Mouse (Mus musculus) granulocyte monocyte progenitor cell, adult 5-6 weeks (primary cell): ENCODE results near the gene Fshb. TPM values are rescaled to one million over a fixed set of nuclear protein-coding genes. Genes with fewer than 3 reads are reported as not detected.

Experiments
- ATAC-seq: replicated peaks from 2 replicates; pipeline ENCODE4 v1.8.0; 2016; ENCODE audit warnings: mild to moderate bottlenecking, moderate TSS enrichment, inconsistent platforms; ENCODE audit not compliant: poor library complexity, severe bottlenecking
- total RNA-seq, 2 experiments: library from RNA; stranded (forward) in 1 of 2; stranded (reverse) in 1 of 2; fragments of 200-712, 200-1000 nt in 1 of 2; fragments of >200 nt in 1 of 2; fragmentation: Nextera tagmentation in 1 of 2; gene quantifications; 2 replicates each; pipeline ENCODE4 v1.2.3; 2014 to 2017

The Fshb gene
- total RNA-seq (2014; fragmentation: Nextera tagmentation) (not detected in 2 replicates), total RNA-seq (2017) (not detected in 2 replicates)

- ATAC-seq = no peak
Measured at GRCm38 (mm10) chr2:107059556-107059955, at the start of gene Fshb. Gene Fshb, minus strand, starts transcription at chr2:107059656.

GRCm38 (mm10) chr2:107084256-107084655 is 24.8 kb upstream of the Fshb start:
- no peak for ATAC-seq

GRCm38 (mm10) chr2:107083071-107083885 is 23.8 kb upstream of the Fshb start:
- ATAC-seq = peak; percentile 71

GRCm38 (mm10) chr2:107063260-107063659 is 3.8 kb upstream of the Fshb start:
- ATAC-seq = no peak

GRCm38 (mm10) chr2:107045955-107046354 is 13.5 kb downstream of the Fshb start:
- no peak for ATAC-seq

GRCm38 (mm10) chr2:107040816-107041215 is 18.6 kb downstream of the Fshb start:
- no peak for ATAC-seq

- ATAC-seq = no peak
Measured at GRCm38 (mm10) chr2:107035980-107036379, 23.5 kb downstream of the Fshb start.

- no peak for ATAC-seq
Measured at GRCm38 (mm10) chr2:107024694-107025093, 34.8 kb downstream of the Fshb start.

GRCm38 (mm10) chr2:107022713-107023112 is 36.7 kb downstream of the Fshb start:
- no peak for ATAC-seq

GRCm38 (mm10) chr2:107019331-107019730 is 40.1 kb downstream of the Fshb start:
- ATAC-seq = no peak

- ATAC-seq = no peak
Measured at GRCm38 (mm10) chr2:107013161-107013560, 46.3 kb downstream of the Fshb start.

GRCm38 (mm10) chr2:107012318-107012717 is 47.1 kb downstream of the Fshb start:
- no peak for ATAC-seq

- ATAC-seq = no peak
Measured at GRCm38 (mm10) chr2:107010160-107010559, 49.3 kb downstream of the Fshb start.

GRCm38 (mm10) chr2:107006378-107006777 is 53.1 kb downstream of the Fshb start:
- no peak for ATAC-seq

Other genes with a start within 250 kb of the Fshb start
- gene Arl14ep, start 85.2 kb downstream of the Fshb start, total RNA-seq (2014; fragmentation: Nextera tagmentation) = 21.7 and 35.8 TPM in 2 replicates
- gene Arl14ep, start 85.2 kb downstream of the Fshb start, total RNA-seq (2017) = 31.0 and 35.4 TPM in 2 replicates
- not detected in 2 replicates for gene Kcna4, start 231.0 kb upstream of the Fshb start, total RNA-seq (2014; fragmentation: Nextera tagmentation)
- not detected in 2 replicates for gene Kcna4, start 231.0 kb upstream of the Fshb start, total RNA-seq (2017)